Mouse (Mus musculus): ENCODE data around the gene Afg1l.

The Afg1l gene

DNA sequence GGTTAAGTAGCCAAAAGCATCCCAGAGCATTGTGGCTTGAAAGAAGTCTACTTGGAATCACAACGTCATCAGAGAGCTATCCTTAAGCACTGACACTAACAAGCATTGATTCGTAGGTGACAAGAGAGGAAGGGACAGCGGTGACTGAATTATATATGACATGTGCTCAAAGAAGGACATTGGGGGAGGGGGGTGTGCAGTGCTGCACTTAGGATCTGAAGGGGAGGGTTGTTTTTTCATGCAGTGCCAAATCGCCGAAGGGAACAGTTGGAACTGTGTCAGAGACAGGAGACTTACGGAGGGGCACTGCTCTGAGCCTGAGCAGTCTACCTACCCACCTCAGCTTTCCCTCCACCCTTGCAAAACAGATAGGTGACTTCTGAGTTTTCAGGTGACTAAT is 94.7 kb downstream of the Afg1l start:
- in situ Hi-C loops (cut with MboI, MseI): no loop called here

DNA sequence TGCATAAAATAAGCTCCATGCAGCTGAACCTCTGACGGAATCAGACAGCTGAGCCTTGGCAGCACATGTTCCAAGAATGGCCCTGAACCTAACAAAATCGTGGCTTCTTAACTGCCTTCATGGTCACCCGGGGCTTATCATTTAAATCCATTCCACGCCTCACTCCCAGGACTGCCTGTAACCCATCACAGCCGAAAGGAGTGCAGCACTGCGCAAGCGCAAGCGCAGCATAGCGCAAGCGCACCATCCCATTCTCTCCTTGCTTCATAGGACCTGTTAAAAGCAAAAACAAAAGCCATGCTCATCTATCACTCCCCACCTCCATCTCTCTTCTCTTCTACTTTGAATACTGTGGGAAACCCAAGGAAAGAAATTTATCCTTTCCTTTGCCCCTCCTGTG is 114.1 kb downstream of the Afg1l start:
- in situ Hi-C loops (cut with MboI, MseI): no loop called here

DNA sequence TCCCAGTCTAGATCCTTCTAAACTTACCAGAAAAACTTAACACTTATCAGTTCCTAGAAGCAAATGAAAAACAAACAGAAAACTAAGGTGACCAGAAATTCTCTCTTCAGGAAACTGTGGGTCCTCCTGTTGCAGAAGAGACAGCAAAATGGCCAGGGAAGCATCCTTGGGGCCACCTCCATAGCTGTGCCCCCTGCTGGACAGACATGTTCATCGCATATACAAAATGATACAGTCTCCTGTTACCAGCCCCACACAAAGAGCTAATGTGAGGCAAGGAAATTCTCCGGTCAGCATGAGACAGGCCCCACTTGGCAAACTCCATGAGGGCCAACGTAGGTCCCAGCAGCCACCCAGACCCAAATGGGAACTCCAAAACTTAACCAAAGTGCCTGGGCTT is 122.4 kb downstream of the Afg1l start:
- in situ Hi-C loops (cut with MboI, MseI): no loop called here

DNA sequence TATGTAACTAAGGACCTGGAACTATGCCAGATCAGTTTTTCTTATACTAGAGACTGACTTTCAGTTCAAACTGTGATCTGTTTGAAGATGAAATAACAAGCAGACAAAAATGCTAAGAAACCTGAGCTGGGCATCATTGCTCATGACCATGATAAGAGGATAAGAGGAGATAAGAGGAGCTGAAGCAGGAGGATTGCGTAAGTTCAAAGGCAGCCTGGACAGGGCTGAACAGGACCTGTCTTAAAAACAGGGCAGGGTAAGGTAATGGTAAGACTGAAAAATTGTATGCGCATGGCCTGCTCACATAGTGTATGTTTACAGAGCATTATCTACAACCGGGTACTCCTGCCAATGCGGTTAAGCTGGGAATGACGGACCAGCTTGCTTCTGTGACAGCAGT is 130.4 kb downstream of the Afg1l start:
- in situ Hi-C loops (cut with MboI, MseI): no loop called here

DNA sequence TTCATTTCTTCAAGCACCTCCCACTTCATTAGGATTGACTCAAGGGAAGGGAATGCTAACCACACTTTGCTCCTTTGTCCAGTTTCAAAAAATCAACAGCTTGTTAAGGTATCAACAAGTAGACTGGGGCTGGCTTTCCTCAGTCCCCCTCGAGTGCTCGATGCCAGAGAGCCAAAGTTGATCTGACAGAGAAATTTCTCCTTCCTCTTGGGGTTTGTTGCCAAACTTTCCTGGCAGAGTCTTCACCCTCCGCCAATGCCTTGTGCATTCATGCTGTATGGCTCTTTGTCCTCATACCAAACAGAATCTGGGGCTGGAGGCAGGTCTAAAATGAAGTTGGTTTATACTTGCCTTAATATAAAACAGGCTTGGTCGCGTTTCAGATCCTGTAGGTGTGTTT is 131.2 kb downstream of the Afg1l start:
- in situ Hi-C loops (cut with MboI, MseI): no loop called here

DNA sequence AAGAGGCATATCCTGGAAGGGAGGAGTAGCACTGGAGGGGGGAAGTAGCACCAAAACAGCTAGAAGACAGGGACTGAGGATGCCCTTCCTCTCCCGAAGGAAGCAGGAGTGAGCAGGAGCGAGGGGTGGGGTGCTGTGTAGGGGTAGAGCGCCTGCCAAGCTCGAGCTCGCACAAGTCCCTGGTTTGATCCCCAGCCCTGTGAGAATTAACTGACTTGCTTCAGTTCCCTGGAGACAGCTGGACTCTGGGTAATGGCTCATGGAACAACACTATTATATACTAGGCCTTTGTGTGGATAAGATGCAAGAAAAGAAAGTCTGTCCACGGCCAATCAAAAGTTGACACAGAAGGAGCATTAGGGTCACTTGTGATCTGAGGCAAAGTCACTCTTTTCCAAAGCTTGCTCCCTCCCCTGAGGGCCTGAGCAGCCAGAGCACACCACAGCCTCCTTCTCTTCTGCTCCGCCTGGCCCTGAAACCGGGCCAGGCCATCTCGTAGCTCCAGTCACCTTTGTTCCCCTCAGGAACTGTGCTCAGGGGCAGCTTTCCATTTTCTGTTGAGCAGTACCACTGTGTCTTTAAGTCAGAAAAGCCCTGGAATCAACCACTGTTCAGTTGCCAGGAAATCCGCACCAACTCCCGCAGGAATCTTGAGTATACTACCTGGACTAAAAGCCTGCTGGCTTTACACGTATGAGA is 132.0 kb downstream of the Afg1l start:
- in situ Hi-C loops (cut with MboI, MseI): no loop called here

DNA sequence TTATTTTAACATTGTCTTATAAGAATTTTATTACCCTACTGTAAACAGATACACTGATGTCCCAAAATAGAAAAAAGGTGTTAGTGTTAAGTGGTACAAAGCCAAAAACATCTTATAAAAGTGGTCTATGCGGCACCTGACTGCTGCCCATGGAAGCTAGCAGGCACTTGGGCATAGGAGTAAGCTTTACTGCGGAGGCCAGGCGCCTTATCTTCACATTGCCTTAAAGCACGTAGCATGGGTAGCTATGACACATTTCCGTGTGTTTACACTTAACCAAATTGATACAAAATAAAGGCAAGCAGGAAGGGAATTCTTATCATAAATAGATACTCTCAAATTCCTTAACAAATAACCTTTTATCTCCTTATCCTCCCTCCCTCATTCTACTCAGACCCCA is 135.7 kb downstream of the Afg1l start:
- in situ Hi-C loops (cut with MboI, MseI): no loop called here

DNA sequence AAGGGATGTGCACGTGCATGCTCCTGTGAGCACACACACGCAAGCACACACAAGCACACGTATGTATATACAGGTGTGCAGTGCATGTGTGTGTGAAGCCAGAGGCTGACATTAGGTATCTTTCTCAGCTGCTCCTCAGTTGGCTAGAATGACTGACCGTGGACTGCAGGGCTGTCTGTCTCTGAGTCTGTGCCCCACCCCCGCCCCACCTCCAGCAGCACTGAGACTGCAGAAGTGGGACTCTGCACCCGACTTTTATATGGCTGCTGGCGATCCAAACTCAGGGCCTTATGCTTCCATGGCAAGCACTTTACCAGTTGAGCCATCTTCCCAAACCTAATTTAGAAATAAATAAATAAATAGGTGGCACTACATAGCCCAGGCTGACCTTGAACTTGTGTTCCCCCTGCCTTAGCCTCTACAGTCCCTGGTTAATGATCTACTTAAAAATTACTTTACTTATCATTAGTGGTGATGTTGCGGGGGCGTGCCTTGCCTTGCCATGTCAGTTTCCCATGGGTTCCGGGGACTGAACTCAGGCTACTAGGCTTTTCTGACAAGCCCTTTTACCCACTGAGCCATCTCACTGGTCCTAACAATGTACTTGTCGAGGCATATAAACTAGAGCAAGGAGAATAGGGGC is 136.4 kb downstream of the Afg1l start:
- in situ Hi-C loops (cut with MboI, MseI): no loop called here

DNA sequence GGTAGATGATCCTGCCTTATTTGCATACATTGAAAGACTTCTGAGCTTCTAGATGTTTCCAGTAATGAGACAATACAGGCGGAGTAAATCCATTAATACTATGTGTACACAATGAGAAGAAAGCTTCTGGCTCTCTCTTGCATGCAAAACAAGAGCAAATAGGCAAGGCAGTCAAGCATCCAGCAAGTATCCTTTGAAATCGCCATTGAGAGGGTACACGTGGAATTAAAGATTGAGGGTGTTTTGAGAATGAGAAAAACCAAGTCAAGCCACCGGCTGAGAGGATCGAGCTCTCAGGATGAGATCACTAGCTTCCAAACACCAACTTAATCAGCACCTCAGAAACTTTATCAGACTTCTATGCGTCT is 138.0 kb downstream of the Afg1l start:
- in situ Hi-C loops (cut with MboI, MseI): no loop called here

DNA sequence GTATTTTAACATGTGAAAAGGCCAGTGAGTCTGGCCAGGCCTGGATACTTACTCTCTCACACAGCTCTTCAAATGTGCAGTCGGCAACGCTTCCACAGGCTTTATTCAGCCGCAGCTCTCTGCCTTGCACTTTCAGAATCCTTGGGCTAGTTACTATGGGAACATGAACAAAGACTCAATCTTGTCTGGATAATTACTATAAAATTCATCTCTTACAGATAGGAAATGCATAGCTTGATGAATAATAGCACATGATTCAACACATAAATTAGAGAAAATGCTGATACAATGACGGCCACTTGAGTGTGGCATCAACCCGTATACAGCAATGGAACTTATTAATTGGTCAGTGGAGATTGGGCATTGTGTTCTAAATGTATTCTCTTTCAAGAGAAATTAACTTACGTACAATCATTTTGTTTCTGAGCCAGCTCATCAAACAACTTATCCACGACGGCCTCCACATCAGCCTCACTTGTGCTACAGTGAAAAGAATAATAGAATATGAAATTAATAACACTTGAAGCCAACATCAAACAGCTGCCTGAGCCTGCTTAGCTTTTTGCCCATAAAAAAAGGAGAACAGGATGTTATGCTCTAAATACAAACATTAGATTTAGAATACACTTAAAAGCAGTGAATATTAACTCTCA is 138.5 kb downstream of the Afg1l start:
- in situ Hi-C loops (cut with MboI, MseI): no loop called here

DNA sequence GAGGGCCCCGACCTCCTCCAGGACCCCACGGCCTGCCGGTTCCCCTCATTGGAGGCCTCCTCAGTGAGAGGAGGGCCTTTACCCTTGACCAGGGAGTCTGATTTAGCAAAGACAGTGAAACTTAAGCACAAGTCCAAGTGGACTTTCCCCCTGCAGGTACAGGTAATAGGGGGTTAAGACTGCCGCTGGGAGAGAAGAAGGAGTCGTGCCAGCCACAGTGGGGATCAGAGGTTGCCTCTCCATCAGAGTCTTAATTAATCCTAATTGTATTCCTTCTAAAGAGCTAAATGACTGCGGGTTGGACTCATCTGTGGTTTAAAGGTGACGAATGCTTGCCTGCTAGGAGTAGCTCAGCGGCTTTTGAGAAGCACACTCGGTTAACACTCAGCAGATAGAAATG is 139.9 kb downstream of the Afg1l start:
- in situ Hi-C loops (cut with MboI, MseI): no loop called here

DNA sequence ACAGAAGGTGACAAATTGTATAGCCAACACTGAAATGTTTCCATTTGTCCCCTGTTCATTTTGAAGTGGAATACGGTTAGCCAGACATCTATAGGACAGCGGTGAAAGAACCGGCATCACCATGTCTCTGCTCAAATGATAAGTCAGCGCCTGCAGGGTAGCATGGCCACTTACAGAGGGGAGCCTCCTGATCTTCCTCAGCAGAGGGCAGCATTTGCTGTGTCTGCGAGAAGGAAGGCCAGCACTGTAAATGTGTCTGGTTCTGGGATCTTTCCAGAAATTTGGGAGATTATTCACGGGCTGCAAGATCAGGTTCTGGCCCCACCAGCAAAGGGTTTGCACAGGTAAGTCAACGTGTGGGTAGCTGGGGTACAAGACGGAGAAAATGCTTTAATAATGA is 150.8 kb downstream of the Afg1l start:
- in situ Hi-C loops (cut with MboI, MseI): no loop called here

DNA sequence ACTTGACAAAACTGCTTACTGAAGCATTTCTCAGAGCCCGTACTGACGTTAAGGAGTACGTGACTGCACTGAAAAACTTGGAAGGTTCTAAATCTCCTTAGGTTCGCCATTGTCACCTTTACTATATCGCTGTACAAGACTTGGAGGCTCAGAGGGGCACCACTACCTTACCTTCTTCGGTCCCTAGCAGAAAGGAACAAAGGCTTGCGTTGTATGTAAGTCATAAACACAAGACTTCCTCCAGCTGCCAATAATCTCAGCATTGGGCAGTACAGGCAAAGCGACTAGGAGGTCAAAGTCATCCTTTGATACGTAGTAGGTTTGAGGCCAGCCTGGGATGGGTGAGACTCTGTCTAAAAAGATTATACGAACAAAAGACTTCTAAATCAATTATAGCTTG is 153.1 kb downstream of the Afg1l start:
- in situ Hi-C loops (cut with MboI, MseI): no loop called here

DNA sequence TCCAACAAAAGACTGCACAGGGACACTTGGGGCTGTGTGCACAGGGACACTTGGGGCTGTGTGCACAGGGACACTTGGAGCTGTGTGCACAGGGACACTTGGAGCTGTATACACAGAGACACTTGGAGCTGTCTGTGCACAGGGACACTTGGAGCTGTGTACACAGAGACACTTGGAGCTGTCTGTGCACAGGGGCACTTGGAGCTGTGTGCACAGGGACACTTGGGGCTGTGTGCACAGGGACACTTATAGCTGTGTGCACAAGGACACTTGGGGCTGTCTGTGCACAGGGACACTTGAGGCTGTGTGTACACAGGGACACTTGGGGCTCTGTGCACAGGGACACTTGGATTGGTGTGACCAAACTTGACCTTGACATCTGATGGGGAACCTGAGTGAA is 154.4 kb downstream of the Afg1l start:
- in situ Hi-C loops (cut with MboI, MseI): no loop called here

DNA sequence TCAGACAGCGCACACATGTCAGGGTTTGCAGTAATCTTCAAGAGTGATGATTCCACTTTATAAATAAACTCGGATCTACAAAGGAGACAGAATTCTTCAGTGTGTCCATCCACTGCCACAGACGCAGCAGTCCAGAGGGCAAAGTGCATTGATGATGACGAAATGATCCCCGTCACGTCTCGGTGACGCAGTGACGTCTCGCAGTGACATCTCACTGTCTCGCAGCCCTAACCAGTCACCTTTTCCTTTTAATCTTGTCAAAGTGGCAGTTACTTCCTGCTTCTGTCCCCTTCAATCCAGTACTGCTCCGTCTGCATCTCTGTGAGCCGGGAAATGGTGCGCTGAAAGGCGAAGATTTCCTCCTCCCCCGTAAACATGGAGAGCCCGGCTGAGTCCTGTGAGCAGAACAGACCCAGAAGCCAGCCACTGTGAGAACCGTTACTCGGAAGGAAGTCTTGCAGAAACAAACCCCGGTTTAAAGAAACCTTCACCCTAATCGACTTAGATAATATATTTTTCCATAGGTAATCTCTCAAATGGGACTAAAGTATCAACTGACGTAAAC is 165.1 kb downstream of the Afg1l start:
- in situ Hi-C loops (cut with MboI, MseI): no loop called here

DNA sequence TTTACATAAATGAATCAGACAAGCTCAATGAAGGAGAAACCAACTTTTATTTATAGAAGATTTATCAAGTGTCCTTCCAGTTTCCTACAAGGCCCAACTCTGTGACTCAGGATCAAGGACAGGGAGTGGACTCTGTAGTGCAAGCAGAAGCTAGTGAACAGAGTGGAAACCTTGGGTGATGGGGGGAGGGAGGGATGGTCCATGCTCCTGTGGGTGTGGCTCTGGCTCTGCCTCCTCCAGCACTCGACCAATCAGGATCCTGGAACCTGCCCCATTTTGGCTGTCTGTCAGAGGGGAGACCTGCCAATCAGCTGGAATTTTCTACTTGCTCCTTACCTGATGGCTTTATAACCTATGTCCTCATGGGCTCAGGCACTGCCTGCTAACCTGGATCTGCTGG is 165.8 kb downstream of the Afg1l start:
- in situ Hi-C loops (cut with MboI, MseI): no loop called here

DNA sequence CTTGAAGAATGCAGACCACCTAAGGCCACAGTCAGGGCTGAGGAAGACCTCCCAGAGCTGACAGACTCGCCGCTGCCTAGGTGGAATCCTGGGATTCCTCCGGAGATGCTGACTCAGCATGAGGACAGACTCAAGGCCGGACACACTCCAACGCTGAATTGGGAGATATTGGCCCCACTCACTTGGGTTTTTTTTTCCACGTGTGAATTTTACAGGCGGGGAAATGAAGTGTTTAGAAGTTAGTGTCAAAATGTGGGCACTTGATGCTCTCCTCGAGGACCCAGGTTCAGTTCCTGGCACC is 169.7 kb downstream of the Afg1l start:
- in situ Hi-C loops (cut with MboI, MseI): loop anchor here (10.0 kb wide), 1 partner anchor 296 kb away; no protein-coding TSS in a partner anchor

DNA sequence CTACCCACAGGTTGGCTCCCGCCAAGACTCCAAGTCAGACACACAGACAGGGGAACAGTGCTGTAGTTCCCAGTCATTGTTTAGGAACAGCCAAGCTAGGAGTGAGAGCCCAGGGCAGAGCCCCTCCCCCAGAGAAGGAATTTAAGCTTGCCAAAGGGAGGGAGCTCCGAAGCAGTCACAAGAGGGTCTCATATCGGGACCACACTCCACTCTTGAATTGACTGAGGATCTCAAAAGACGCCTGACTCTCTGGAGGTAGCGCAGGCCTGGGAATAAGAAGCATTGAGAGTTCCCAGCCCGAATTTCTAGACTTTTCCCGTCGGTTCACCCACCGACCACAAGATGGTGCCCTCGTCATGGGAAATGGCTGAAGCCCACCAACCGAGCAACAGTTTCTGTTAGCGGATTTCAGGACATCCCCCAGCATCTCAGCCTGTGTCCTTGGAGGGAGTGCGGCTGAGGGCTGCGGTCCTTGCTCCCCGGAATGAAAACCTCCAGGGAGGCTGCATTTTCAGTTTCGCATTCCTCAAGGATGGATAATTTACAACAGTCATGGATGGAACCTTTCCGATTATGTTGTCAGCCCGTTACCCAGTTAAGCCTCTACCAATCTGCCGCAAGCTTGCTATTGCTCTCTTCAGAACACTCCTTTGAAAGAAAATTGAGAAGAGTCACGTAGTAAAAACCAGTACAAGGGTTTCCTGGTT is 170.2 kb downstream of the Afg1l start:
- in situ Hi-C loops (cut with MboI, MseI): loop anchor here (10.0 kb wide), 1 partner anchor 297 kb away; no protein-coding TSS in a partner anchor

DNA sequence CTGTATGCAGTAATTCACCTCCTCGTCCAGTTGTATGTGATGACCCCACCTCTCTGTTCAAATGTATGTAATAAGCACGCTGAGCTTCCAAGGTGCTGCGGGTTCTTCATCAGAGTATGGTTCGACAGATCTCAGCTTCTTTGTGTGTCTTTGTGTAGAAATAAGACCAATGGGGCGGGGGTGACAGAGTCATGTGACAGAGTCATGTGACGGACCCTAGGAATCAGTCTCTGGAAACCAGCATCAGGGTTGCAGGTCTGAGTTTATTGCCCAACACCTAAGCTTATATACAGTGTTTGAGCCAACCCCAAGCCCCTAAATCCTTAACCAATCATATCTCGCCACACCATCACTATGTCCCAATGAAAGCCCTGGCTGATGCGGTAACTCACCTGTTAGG is 171.9 kb downstream of the Afg1l start:
- in situ Hi-C loops (cut with MboI, MseI): loop anchor here (10.0 kb wide), 1 partner anchor 298 kb away; no protein-coding TSS in a partner anchor

DNA sequence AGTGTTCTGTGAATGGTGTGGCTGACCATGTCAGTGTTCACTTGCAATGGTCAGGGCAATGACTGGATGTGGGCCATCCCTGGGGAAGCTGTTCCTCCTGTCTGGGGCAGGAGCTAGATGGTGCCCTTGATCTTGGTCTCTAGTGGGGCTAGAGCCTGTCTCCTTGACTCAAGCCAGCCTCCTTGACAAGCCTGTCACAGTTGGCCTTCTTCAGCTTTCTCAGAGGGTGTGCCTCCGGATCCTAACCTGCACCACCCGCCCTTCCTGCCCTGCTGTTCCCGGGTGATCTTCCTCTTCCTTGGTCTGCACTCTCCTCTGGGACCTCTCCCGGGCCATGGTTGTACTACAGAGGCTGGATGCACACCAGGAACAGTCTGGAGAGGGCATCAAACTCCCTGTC is 177.6 kb downstream of the Afg1l start:
- in situ Hi-C loops (cut with MboI, MseI): loop anchor here (5.0 to 10.0 kb wide), 2 partner anchors 51 to 304 kb away; no protein-coding TSS in a partner anchor

DNA sequence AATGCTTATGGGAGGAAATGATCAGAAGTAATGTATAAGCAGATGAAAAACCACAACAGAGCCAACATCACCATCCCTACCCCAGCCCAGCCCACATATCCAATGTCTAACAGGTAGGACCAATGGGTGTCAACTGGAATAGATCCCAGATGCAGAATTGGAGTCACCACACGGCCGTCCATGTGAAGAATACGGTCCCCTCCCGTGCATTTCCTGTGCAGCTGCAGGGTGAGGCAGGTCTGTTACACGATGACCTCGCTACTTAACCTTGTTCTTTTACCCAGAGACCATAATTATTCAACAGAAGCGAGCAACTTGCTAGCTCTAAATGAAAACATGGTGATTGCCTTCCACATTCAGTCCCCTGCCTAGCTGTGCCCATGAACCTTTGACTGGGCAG is 178.4 kb downstream of the Afg1l start:
- in situ Hi-C loops (cut with MboI, MseI): loop anchor here (5.0 to 10.0 kb wide), 4 partner anchors 52 to 608 kb away; no protein-coding TSS in a partner anchor

DNA sequence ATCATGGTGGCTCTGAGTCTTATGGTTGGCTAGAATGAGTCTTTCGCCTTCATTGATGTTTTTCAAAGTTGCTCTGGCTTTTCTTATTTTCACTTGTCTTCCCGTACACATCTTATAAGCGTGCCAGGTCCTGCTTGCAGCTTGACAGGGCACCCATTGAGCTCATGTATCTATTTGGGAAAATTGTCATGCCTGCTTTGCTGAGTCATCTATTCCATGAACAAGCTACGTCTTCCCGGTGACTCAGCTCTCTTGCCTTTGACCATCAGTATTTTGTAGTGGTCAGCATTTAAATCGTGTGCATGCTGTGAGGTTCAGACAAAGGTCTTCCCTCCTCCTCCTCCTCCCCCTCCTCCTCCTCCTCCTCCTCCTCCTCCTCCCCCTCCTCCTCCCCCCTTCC is 178.9 kb downstream of the Afg1l start:
- in situ Hi-C loops (cut with MboI, MseI): loop anchor here (5.0 to 10.0 kb wide), 2 partner anchors 465 to 607 kb away; no protein-coding TSS in a partner anchor

Data from T-helper 2 cell (primary cell).